Mouse (Mus musculus) neutrophil, adult 5-6 weeks (primary cell): ENCODE measurements around the gene Antxr1. TPM values are rescaled to one million over a fixed set of nuclear protein-coding genes. Genes with fewer than 3 reads are reported as not detected.

Experiments
- ATAC-seq: fragments of 151-379, 151-347 bp; 2 replicates; pipeline ENCODE4 v1.8.0; 2017; ENCODE audit warnings: mild to moderate bottlenecking, moderate TSS enrichment; ENCODE audit not compliant: insufficient number of reproducible peaks, poor library complexity, low FRiP score, severe bottlenecking; ENCODE audit errors: extremely low read depth
- total RNA-seq: library from RNA; stranded (forward); fragments of 200-1000 nt; gene quantifications from 2 replicates; pipeline ENCODE4 v1.2.3, GENCODE M21; 2017

The Antxr1 gene
- total RNA-seq, 1 experiment from 2014 or later: not detected

GRCm38 (mm10) chr6:87207373-87207982 is 128.1 kb downstream of the Antxr1 start:
- ATAC-seq: no peak

GRCm38 (mm10) chr6:87206790-87207189 is 128.8 kb downstream of the Antxr1 start:
- ATAC-seq: no peak

DNA sequence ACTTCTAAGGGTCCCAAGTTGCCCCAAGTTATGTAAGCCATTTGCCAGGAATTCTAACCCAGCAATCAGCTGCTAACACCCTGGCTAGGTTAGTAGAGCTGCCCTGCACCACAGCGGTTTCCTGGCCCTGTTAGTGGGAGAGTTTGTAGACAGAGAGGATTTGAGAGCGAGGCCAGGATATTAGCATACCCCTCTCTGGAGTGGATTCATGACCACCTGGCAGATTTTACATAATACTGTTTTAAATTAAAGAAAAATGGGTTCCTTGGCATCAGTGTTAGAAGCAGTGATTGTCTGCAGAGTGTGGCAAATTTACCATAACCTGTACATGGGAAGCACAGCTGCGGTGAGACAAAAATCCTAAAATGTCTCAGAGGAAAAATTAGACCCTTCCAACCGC is 132.2 kb downstream of the Antxr1 start:
- no peak for ATAC-seq

DNA sequence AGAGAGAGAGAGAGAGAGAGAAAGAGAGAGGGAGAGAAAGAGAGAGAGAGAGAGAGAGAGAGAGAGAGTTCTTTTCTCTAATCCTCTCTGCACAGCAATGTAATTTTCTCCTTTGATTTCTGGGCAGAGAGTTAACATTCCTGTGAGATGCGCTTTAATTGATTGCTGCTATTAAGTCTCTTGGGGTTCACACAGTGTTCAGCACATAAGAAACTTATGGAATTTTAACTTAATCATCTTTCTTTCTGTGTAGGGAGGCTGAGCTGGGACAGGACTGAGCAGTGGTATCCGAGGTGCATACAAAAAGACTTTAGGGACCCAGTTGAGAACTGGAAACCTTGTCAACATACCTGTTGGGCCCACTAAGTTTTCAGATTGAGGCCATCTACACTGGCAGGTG is 132.6 kb downstream of the Antxr1 start:
- ATAC-seq: no peak

- no peak for ATAC-seq
Measured at GRCm38 (mm10) chr6:87202048-87202605, 133.5 kb downstream of the Antxr1 start.

GRCm38 (mm10) chr6:87189755-87190154 is 145.9 kb downstream of the Antxr1 start:
- ATAC-seq: no peak

DNA sequence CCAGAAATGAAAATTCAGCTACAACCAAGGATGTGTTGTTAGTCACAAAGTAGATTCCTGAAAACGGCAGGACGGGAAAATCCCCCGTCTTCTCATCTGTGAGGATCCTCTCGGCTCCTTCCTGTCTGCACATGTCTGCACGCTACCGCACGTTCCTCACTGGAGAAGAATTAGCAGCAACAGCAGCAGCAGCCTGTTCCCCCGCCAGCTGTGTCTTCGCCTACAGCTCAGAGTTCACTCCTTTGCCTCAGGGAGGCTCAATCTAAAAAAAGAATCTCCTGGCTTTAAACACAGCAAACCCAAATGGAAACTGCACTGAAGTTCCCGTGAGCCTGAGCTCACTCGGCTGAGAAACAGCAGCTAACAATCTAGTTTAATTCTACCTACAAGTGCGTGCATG is 148.6 kb downstream of the Antxr1 start:
- ATAC-seq: no peak

- ATAC-seq: no peak
Measured at GRCm38 (mm10) chr6:87184418-87184817, 151.2 kb downstream of the Antxr1 start.

DNA sequence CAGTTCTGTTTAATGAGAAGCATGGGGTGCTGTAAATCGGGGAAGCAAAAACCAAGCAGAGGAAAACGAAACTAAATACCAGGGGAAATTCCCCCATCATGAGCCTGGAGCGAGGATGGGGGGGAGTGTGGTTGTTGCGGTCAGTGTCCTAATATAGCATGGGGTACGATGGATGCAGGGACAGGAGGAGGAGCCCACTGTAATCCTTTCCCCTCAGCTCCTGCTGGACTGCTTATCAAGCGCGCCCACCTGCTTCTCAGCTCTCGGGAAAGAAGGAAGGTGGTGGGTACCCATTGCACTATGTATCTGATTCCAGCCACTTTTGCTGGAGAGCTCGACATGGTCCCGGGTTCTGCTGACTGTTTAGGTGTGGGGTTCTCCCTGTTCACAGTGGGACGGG is 151.6 kb downstream of the Antxr1 start:
- ATAC-seq: no peak

GRCm38 (mm10) chr6:87183159-87183558 is 152.5 kb downstream of the Antxr1 start:
- no peak for ATAC-seq

GRCm38 (mm10) chr6:87182736-87183135 is 152.9 kb downstream of the Antxr1 start:
- no peak for ATAC-seq

GRCm38 (mm10) chr6:87171461-87171860 is 164.2 kb downstream of the Antxr1 start:
- ATAC-seq: no peak

DNA sequence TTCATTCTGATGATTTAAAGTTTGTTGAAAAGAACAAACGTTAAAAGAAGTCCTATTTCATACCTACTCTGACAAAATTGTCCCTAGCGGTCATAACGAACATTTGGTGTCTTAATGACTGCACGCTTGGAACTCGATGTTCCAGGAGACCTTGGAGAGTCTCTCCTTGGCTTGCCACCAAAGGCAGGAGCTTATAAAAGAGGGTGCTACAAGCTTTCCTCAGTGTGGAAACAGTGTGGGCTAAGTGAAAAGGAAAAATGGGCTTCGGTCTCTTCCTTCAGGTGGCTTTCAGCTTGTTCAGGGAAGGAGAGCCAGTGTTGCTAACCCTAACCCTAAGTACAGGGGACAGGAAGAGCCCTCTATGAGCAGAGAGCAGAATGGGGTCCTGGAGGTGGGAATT is 164.7 kb downstream of the Antxr1 start:
- ATAC-seq: no peak

DNA sequence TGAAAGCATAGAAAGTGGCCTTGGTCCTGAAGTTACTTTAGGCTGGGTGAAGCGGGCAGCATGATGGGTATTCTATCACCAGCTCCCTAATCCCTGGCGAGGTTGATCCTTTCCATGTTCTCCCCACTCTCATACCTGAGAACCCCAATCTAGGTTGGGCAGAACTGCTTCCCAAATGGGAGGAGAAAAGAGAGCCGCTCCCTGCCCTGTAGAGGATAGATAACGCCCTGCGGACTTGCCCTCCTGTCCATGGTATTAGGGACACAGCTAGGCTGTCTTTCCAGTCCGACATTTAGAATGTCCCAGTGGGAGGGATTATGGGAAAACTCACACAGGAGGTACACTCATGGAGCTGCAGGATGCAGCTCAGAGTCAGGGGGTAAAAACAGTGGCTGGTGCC is 165.3 kb downstream of the Antxr1 start:
- ATAC-seq: no peak

GRCm38 (mm10) chr6:87168021-87168420 is 167.6 kb downstream of the Antxr1 start:
- ATAC-seq: no peak

GRCm38 (mm10) chr6:87166673-87167305 is 168.8 kb downstream of the Antxr1 start:
- no peak for ATAC-seq

GRCm38 (mm10) chr6:87165536-87166311 is 169.9 kb downstream of the Antxr1 start:
- ATAC-seq: no peak

DNA sequence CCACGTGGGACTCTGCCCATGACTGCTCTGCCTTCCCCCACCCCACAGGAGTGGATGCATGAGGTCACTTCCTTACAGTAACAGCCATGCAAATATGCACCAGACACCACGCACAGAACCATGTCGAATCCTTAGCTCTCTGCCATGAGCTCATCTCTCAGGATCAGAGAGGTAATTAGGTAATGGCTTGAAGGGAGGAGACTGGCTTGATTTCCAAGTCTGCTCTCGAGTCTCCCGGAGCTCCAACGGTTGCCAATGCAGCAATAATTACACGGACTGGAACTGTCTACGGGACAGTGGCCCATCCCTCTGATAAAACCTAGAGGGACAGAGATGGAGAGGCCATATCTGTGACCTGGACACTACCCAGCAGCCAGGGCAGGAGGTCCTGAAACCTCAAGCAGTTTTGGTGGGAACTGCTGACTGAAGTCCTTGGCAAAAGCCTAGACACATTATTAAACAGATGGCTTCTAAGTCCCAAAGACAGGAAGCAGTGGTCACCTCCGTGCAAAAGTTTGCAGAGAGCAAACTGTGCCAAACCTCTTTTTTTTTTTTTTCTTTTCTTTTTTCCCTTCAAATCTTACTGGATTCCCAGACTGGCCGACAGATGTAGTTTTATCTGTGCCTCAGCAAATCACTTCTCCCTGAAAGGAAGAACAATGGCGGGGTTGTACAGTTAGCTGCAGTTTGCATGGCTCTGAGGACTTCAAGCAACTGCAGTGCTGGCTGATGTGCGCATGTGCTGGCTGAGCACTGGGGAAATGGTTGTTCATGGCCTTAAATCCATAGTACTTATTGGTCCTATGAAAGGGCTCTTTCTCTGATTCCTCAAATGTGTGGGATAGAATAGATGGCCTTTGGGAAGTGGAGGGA is 174.0 kb downstream of the Antxr1 start:
- ATAC-seq: peak; percentile 69

DNA sequence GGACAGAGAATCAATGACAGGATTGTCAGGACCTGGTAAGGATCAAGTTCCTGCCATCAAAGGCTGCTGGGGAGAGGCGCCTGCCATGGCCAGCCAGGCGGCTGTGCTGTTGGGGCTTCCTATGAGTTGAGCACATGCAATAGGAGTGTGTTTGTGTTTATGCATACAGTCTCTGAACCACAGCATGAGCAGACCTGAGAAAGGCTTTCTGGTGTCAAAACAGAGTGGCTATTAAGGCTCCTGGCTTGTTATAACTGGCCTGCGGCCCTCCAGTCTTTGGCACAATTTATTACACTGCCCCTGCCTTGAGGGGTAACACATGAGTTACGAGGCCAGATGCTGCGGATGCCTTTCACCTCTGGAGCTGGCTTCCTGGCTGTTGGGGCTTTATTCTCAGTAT is 175.4 kb downstream of the Antxr1 start:
- no peak for ATAC-seq
